Mouse (Mus musculus): ENCODE results near the gene Oaf.

Gene Oaf

GRCm38 (mm10) chr9:43239712-43240593 is at the start of gene Oaf:
TSS of gene Oaf (minus strand) at chr9:43239911.
- peak; percentile 79 to 82 for DNase-seq (ENCODE audit: low spot score in 2 of 2)

- DNase-seq (ENCODE audit: low spot score in 2 of 2): peak; percentile 64 to 76
Observed at GRCm38 (mm10) chr9:43286870-43287269, 47.2 kb upstream of the Oaf start.

- DNase-seq (ENCODE audit: low spot score in 2 of 2): no peak
Observed at GRCm38 (mm10) chr9:43285281-43285680, 45.6 kb upstream of the Oaf start.

GRCm38 (mm10) chr9:43284284-43284683 is 44.6 kb upstream of the Oaf start:
- peak; percentile 83 to 89 for DNase-seq (ENCODE audit: low spot score in 2 of 2)

- DNase-seq (ENCODE audit: low spot score in 2 of 2): no peak
Observed at GRCm38 (mm10) chr9:43273735-43274134, 34.0 kb upstream of the Oaf start.

- DNase-seq (ENCODE audit: low spot score in 2 of 2): no peak
Observed at GRCm38 (mm10) chr9:43271761-43272518, 32.2 kb upstream of the Oaf start.

GRCm38 (mm10) chr9:43270723-43271252 is 31.1 kb upstream of the Oaf start:
- DNase-seq (ENCODE audit: low spot score in 2 of 2): peak; percentile 66 to 68

- DNase-seq (ENCODE audit: low spot score in 2 of 2): peak; percentile 67 to 69
Observed at GRCm38 (mm10) chr9:43269166-43269565, 29.5 kb upstream of the Oaf start.

GRCm38 (mm10) chr9:43267357-43267756 is 27.6 kb upstream of the Oaf start:
- DNase-seq (ENCODE audit: low spot score in 2 of 2): no peak

GRCm38 (mm10) chr9:43265194-43265593 is 25.5 kb upstream of the Oaf start:
- DNase-seq (ENCODE audit: low spot score in 2 of 2): no peak

- no peak for DNase-seq (ENCODE audit: low spot score in 2 of 2)
Observed at GRCm38 (mm10) chr9:43263946-43264451, 24.3 kb upstream of the Oaf start.

- no peak for DNase-seq (ENCODE audit: low spot score in 2 of 2)
Observed at GRCm38 (mm10) chr9:43262811-43263550, 23.3 kb upstream of the Oaf start.

- no peak for DNase-seq (ENCODE audit: low spot score in 2 of 2)
Observed at GRCm38 (mm10) chr9:43262390-43262789, 22.7 kb upstream of the Oaf start.

- no peak for DNase-seq (ENCODE audit: low spot score in 2 of 2)
Observed at GRCm38 (mm10) chr9:43261941-43262340, 22.2 kb upstream of the Oaf start.

- no peak for DNase-seq (ENCODE audit: low spot score in 2 of 2)
Observed at GRCm38 (mm10) chr9:43261124-43261907, 21.6 kb upstream of the Oaf start.

- no peak for DNase-seq (ENCODE audit: low spot score in 2 of 2)
Observed at GRCm38 (mm10) chr9:43260661-43261060, 20.9 kb upstream of the Oaf start.

GRCm38 (mm10) chr9:43253271-43253681 is 13.6 kb upstream of the Oaf start:
- no peak for DNase-seq (ENCODE audit: low spot score in 2 of 2)

GRCm38 (mm10) chr9:43252790-43253189 is 13.1 kb upstream of the Oaf start:
- no peak for DNase-seq (ENCODE audit: low spot score in 2 of 2)

- no peak for DNase-seq (ENCODE audit: low spot score in 2 of 2)
Observed at GRCm38 (mm10) chr9:43251786-43252185, 12.1 kb upstream of the Oaf start.

- DNase-seq (ENCODE audit: low spot score in 2 of 2): no peak
Observed at GRCm38 (mm10) chr9:43246738-43247180, 7.0 kb upstream of the Oaf start.

Measured in right cerebral cortex, postnatal 10 days (tissue).